Mouse (Mus musculus) spleen, adult 2 months (tissue): ENCODE results near the gene Prkcz.

Experiments used
- CTCF ChIP-seq: fragments of 200-500 bp; IDR thresholded peaks from 2 replicates; pipeline ENCODE4 v1.5.1; 2011; ENCODE audit warnings: mild to moderate bottlenecking, inconsistent platforms; ENCODE audit not compliant: insufficient read depth, insufficient read length, insufficient replicate concordance; ENCODE audit errors: extremely low read depth
- POLR2A ChIP-seq: fragments of 200-500 bp; IDR thresholded peaks from 2 replicates; pipeline ENCODE4 v1.6.1; 2011; ENCODE audit warnings: low read depth, low read length, inconsistent platforms

DNA sequence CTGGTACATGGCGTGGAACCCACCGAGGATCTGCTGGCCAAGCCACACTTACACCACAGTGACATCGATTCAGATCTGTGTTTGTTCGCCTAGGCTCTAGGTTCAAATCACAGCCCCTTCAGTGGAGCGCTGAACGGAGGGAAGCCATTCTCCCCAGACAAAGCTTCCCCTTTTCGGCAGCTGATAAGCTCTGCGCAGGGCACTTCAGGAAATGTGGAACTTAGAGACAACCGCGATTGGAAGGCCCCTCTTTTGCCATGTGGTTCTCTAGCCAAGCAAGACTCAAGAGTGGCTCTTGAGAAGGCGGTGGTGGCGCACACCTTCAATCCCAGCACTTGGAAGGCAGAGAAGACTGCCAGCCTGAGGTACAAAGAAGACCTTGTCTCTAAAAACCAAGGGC, 14.8 kb downstream of the Prkcz start:
- no peak for TF ChIP-seq POLR2A
- no peak for TF ChIP-seq CTCF
